Mouse (Mus musculus) ES-E14 (cell line): ENCODE results near the gene Rph3a. TPM values are rescaled to one million over a fixed set of nuclear protein-coding genes. Genes with fewer than 3 reads are reported as not detected.
"Not testable (repeated sequence)": the region's sequence is repeated elsewhere in the genome, so short reads cannot be mapped to it uniquely, and the experiment has no call there.

Source experiments
- DNase-seq: peaks from one replicate; pipeline ENCODE4 v3.0.0-alpha.2; 2013; ENCODE audit warnings: low read depth, low spot score
- H3K27ac ChIP-seq: 2 replicates; pipeline ENCODE4 v1.5.1; 2012; ENCODE audit warnings: low read depth, mild to moderate bottlenecking, low read length, moderate library complexity, mixed read lengths; ENCODE audit not compliant: poor library complexity, insufficient read depth, severe bottlenecking
- H3K36me3 ChIP-seq: 2 replicates; pipeline ENCODE4 v1.6.1; 2012; ENCODE audit warnings: mild to moderate bottlenecking, low read length, moderate library complexity, mixed read lengths; ENCODE audit not compliant: control insufficient read depth, poor library complexity, insufficient read depth, severe bottlenecking
- H3K4me1 ChIP-seq, 2 experiments: fragments of 150-350 bp in 1 of 2; sonication (generic) in 1 of 2; 2 replicates each; pipeline ENCODE4 v1.6.1; 2012; ENCODE audit warnings: low read length in 2 of 2, mild to moderate bottlenecking in 1 of 2, mixed read lengths in 1 of 2; ENCODE audit not compliant: control insufficient read depth in 2 of 2, insufficient read depth in 2 of 2, poor library complexity in 1 of 2
- H3K4me3 ChIP-seq, 2 experiments: fragments of 150-350 bp in 1 of 2; sonication (generic) in 1 of 2; 2 replicates each; pipeline ENCODE4 v1.5.1; 2012; ENCODE audit warnings: low read length in 2 of 2, low read depth in 1 of 2, mild to moderate bottlenecking in 1 of 2, mixed read lengths in 1 of 2; ENCODE audit not compliant: insufficient read depth in 1 of 2, poor library complexity in 1 of 2, severe bottlenecking in 1 of 2
- H3K9ac ChIP-seq: 2 replicates; pipeline ENCODE4 v1.6.1; 2012; ENCODE audit warnings: low read depth, mild to moderate bottlenecking, low read length, mixed read lengths; ENCODE audit not compliant: poor library complexity, insufficient read depth, severe bottlenecking
- H3K9me3 ChIP-seq: fragments of 150-350 bp; sonication (generic); 2 replicates; pipeline ENCODE4 v1.6.1; 2012; ENCODE audit warnings: low read depth, mild to moderate bottlenecking, low read length; ENCODE audit not compliant: control insufficient read depth, insufficient read depth
- CHD2 ChIP-seq: IDR thresholded peaks from 2 replicates; pipeline ENCODE4 v1.6.1; 2014; ENCODE audit warnings: mild to moderate bottlenecking, low read depth, low read length, inconsistent platforms
- HCFC1 ChIP-seq: IDR thresholded peaks from 2 replicates; pipeline ENCODE4 v1.6.1; 2012; ENCODE audit warnings: low read length, inconsistent platforms, borderline replicate concordance; ENCODE audit not compliant: insufficient read depth
- MAFK ChIP-seq: IDR thresholded peaks from 2 replicates; pipeline ENCODE4 v1.6.1; 2014; ENCODE audit warnings: mild to moderate bottlenecking, low read depth, low read length, inconsistent platforms; ENCODE audit not compliant: insufficient read depth
- ZC3H11A ChIP-seq: IDR thresholded peaks from 2 replicates; pipeline ENCODE4 v1.6.1; 2012; ENCODE audit warnings: low read depth, mild to moderate bottlenecking, inconsistent platforms, low read length, borderline replicate concordance
- ZNF384 ChIP-seq: IDR thresholded peaks from 2 replicates; pipeline ENCODE4 v1.6.1; 2012; ENCODE audit warnings: low read depth, low read length, inconsistent platforms
- in situ Hi-C, 2 experiments: fragments of 600-800 bp; cut with MboI; formaldehyde crosslinking; loops; one replicate each; pipeline ENCODE4 v1.15.1; 2025; ENCODE audit warnings: low sequenced_read_pairs in 2 of 2, inconsistent platforms in 1 of 2; ENCODE audit not compliant: unreplicated experiment in 2 of 2
- total RNA-seq: library from RNA; depleted of rRNA; stranded (reverse); fragments of 300-350 nt; gene quantifications from 2 replicates; pipeline ENCODE4 v1.2.3, GENCODE M21; 2012; rRNA removed

Gene Rph3a
- total RNA-seq, 1 experiment = 0.09 TPM

DNA sequence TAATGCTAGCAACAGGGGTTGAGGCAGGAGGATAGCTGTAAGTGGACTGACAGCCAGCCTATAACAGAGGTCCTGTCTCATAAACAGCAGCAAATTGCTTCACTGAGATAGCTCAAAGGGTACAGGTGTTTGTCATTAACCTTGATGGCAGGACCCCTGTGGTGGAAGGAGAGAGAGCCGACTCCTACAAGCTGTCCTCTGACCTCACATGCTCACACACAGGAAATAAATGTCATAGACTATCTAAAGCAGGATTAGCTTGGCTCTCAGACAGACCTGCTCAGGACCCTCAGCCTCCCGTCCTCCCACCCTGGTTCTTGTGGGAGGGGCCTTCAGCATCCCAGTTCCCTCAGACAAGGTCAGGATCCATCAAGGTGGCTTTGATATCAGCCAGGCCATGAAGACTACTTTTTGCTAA lies 117.6 kb downstream of the Rph3a start:
- Histone ChIP-seq H3K9ac (no peak overlapping the region), H3K27ac (peak overlapping the region; percentile 57), H3K36me3 (peaks cover 3% of the 10 kb centered on the region), H3K4me3 (no peak overlapping the region), H3K9me3 (no peaks in the 10 kb centered on the region), H3K4me1 (peaks cover 2 to 12% of the 10 kb centered on the region in 2 experiments; a peak in 2 of 4 replicates)
- TF ChIP-seq MAFK (no peak), ZC3H11A (no peak), CHD2 (no peak), ZNF384 (no peak), HCFC1 (no peak)
- in situ Hi-C loops = no loop called here
- no peak for DNase-seq

DNA sequence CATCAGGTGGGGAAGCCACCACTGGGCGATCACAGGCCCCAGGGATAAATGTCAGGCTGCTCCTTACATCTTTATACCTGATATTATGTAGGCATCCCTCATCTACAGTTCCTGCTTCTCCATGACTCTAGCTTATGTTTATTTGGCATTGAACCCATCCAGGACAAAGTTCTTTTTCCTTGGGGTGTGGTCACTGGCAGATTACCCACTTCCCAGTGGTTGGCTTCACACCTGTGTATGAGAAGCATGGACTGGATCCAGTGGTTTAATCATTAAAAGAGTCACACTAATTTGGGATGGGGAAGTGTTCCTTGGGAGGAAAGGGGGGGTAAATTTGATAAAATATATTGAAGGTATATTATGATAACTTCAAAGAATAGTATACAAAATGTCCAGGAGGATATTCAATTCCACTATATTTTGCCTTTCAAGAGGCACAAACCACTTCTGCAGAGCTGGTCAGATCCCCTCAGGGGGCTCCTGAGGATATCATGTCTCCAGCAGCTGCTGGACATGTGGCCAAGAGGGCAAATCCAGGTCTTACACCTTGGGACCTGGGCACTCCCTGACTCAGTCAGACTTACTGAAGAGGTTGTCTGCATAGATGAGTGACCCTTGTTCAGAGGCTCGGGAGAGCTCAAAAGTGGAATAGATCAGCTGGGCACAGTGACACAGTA lies 118.2 kb downstream of the Rph3a start:
- DNase-seq, H3K36me3 ChIP-seq, in situ Hi-C loops, H3K4me3 ChIP-seq, H3K9me3 ChIP-seq, H3K9ac ChIP-seq, H3K27ac ChIP-seq: not testable (repeated sequence)
- peaks cover 2 to 12% of the 10 kb centered on the region in 2 experiments; a peak in 2 of 4 replicates for H3K4me1 ChIP-seq

DNA sequence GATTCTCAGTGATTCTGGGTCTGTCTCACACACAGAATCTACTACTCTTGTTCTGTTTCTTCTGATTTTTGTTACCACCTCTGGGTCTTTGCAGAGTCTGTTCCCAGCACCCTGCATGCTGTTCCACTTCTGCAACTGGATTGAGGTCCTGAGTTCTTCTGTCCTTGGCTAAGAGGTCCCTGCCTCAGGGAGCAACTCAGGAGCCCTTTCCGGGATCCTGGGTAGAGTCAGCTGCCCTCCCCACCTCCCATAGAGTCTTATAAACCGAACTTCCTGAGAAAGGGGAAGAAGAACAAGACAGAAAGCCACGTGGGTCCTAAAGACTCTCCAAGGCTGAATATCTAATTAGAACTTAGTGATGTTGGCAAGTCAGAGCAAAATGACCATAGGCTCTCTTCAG lies 118.9 kb downstream of the Rph3a start:
- in situ Hi-C loops = no loop called here
- Histone ChIP-seq H3K4me3 (no peak overlapping the region), H3K9ac (no peak overlapping the region), H3K9me3 (no peaks in the 10 kb centered on the region), H3K27ac (no peak overlapping the region; the same call in 1 of the 2 replicates), H3K4me1 (peaks cover 2 to 12% of the 10 kb centered on the region in 2 experiments; a peak in 2 of 4 replicates), H3K36me3 (peaks cover 3% of the 10 kb centered on the region)
- TF ChIP-seq MAFK (no peak), ZNF384 (no peak), ZC3H11A (no peak), CHD2 (no peak), HCFC1 (no peak)
- DNase-seq = no peak

Other genes starting within 250 kb of the Rph3a start
- gene Oas3, start 232.4 kb downstream of the Rph3a start, total RNA-seq = 1.6 and 2.4 TPM in 2 replicates
- gene Oas1e, start 214.6 kb downstream of the Rph3a start, total RNA-seq = 0.18 and 0.32 TPM in 2 replicates
- 1.2 and 1.6 TPM in 2 replicates for gene Oas1c, start 197.6 kb downstream of the Rph3a start, total RNA-seq
- 0.45 and 1.1 TPM in 2 replicates for gene Oas1f, start 162.7 kb downstream of the Rph3a start, total RNA-seq
- gene Oas1h, start 148.7 kb downstream of the Rph3a start, total RNA-seq = not detected in 2 replicates
- gene Oas1g, start 122.5 kb downstream of the Rph3a start, total RNA-seq = 9.1 and 9.6 TPM in 2 replicates
- 7.8 and 10.7 TPM in 2 replicates for gene Oas1a, start 102.6 kb downstream of the Rph3a start, total RNA-seq
- 0.63 and 1.2 TPM in 2 replicates for gene Oas1d, start 95.6 kb downstream of the Rph3a start, total RNA-seq
- 26.3 and 40.2 TPM in 2 replicates for gene Ptpn11, start 181.3 kb upstream of the Rph3a start, total RNA-seq
- gene Rpl6, start 194.4 kb upstream of the Rph3a start, total RNA-seq = 1,876 and 2,169 TPM in 2 replicates
- gene Hectd4, start 210.1 kb upstream of the Rph3a start, total RNA-seq = 14.2 and 22.4 TPM in 2 replicates